Mouse (Mus musculus): ENCODE results near the gene Vangl1. TPM values are rescaled to one million over a fixed set of nuclear protein-coding genes. Genes with fewer than 3 reads are reported as not detected.

Gene Vangl1
- 12.9 and 13.3 TPM in 2 replicates for polyA plus RNA-seq (2016; fragmentation: Nextera tagmentation; extraction: Ambion mirVana)

GRCm38 (mm10) chr3:102203781-102204721 is at the start of gene Vangl1:
Gene Vangl1 (minus strand): TSS chr3:102204693.
- peak within 1 kb of the TSS; percentile 87 for H3K4me3 ChIP-seq
- H3K4me1 ChIP-seq = peaks cover 51% of the 10 kb centered on the region
- 2% methylated on average over 95 of the region's 95 CpGs for WGBS
- no peaks in the 10 kb centered on the region for H3K36me3 ChIP-seq (replicated peaks)
- peak within 1 kb of the TSS; percentile 90 for H3K27ac ChIP-seq (replicated peaks)
- peaks cover 61% of the 10 kb centered on the region for H3K27me3 ChIP-seq (replicated peaks; ENCODE audit: low read depth, poor library complexity, severe bottlenecking)
- DNase-seq (ENCODE audit: low spot score) = peak; percentile 84
- H3K9me3 ChIP-seq = no peaks in the 10 kb centered on the region

- Histone ChIP-seq H3K27me3 (replicated peaks; ENCODE audit: low read depth, poor library complexity, severe bottlenecking) (no peaks in the 10 kb centered on the region), H3K4me1 (peaks cover 13% of the 10 kb centered on the region), H3K27ac (replicated peaks) (no peak overlapping the region), H3K9me3 (no peaks in the 10 kb centered on the region), H3K4me3 (no peak overlapping the region), H3K36me3 (replicated peaks) (no peaks in the 10 kb centered on the region)
- WGBS = 47% methylated on average over 4 of the region's 4 CpGs
- no peak for DNase-seq (ENCODE audit: low spot score)
Measured at GRCm38 (mm10) chr3:102253554-102253953, 49.1 kb upstream of the Vangl1 start.

- Histone ChIP-seq H3K4me1 (peaks cover 13% of the 10 kb centered on the region), H3K4me3 (no peak overlapping the region), H3K36me3 (replicated peaks) (no peaks in the 10 kb centered on the region), H3K9me3 (no peaks in the 10 kb centered on the region), H3K27ac (replicated peaks) (no peak overlapping the region), H3K27me3 (replicated peaks; ENCODE audit: low read depth, poor library complexity, severe bottlenecking) (no peaks in the 10 kb centered on the region)
- no peak for DNase-seq (ENCODE audit: low spot score)
- WGBS = 80% methylated on average over 3 of the region's 3 CpGs
Measured at GRCm38 (mm10) chr3:102252927-102253326, 48.4 kb upstream of the Vangl1 start.

GRCm38 (mm10) chr3:102250873-102251272 is 46.4 kb upstream of the Vangl1 start:
- Histone ChIP-seq H3K4me3 (no peak overlapping the region), H3K4me1 (peaks cover 15% of the 10 kb centered on the region), H3K36me3 (replicated peaks) (no peaks in the 10 kb centered on the region), H3K27ac (replicated peaks) (no peak overlapping the region), H3K9me3 (no peaks in the 10 kb centered on the region), H3K27me3 (replicated peaks; ENCODE audit: low read depth, poor library complexity, severe bottlenecking) (no peaks in the 10 kb centered on the region)
- WGBS = 93% methylated on average over 3 of the region's 3 CpGs
- no peak for DNase-seq (ENCODE audit: low spot score)

GRCm38 (mm10) chr3:102249401-102249991 is 45.0 kb upstream of the Vangl1 start:
- WGBS = 57% methylated on average over 9 of the region's 9 CpGs
- no peaks in the 10 kb centered on the region for H3K9me3 ChIP-seq
- peak; percentile 54 for DNase-seq (ENCODE audit: low spot score)
- H3K4me3 ChIP-seq = no peak overlapping the region
- H3K27me3 ChIP-seq (replicated peaks; ENCODE audit: low read depth, poor library complexity, severe bottlenecking) = no peaks in the 10 kb centered on the region
- H3K4me1 ChIP-seq = peaks cover 22% of the 10 kb centered on the region
- no peaks in the 10 kb centered on the region for H3K36me3 ChIP-seq (replicated peaks)
- no peak overlapping the region for H3K27ac ChIP-seq (replicated peaks)

GRCm38 (mm10) chr3:102244601-102245000 is 40.1 kb upstream of the Vangl1 start:
- H3K36me3 ChIP-seq (replicated peaks) = no peaks in the 10 kb centered on the region
- no peaks in the 10 kb centered on the region for H3K9me3 ChIP-seq
- no peak for DNase-seq (ENCODE audit: low spot score)
- WGBS = 85% methylated on average over 3 of the region's 3 CpGs
- no peaks in the 10 kb centered on the region for H3K27me3 ChIP-seq (replicated peaks; ENCODE audit: low read depth, poor library complexity, severe bottlenecking)
- H3K4me3 ChIP-seq = no peak overlapping the region
- H3K27ac ChIP-seq (replicated peaks) = no peak overlapping the region
- peaks cover 9% of the 10 kb centered on the region for H3K4me1 ChIP-seq

GRCm38 (mm10) chr3:102242854-102243253 is 38.4 kb upstream of the Vangl1 start:
- WGBS = 64% methylated on average over 5 of the region's 5 CpGs

GRCm38 (mm10) chr3:102231418-102232134 is 27.1 kb upstream of the Vangl1 start:
- WGBS = 91% methylated on average over 9 of the region's 9 CpGs
- no peaks in the 10 kb centered on the region for H3K4me1 ChIP-seq
- H3K27ac ChIP-seq (replicated peaks) = no peak overlapping the region
- no peak overlapping the region for H3K4me3 ChIP-seq
- no peak for DNase-seq (ENCODE audit: low spot score)
- H3K36me3 ChIP-seq (replicated peaks) = no peaks in the 10 kb centered on the region
- H3K9me3 ChIP-seq = peaks cover 9% of the 10 kb centered on the region
- no peaks in the 10 kb centered on the region for H3K27me3 ChIP-seq (replicated peaks; ENCODE audit: low read depth, poor library complexity, severe bottlenecking)

More at GRCm38 (mm10) chr3:102242854-102243253, 38.4 kb upstream of the Vangl1 start:
- H3K9me3 ChIP-seq = peaks cover 11% of the 10 kb centered on the region; the same call in 1 of the 2 replicates
- peaks cover 9% of the 10 kb centered on the region for H3K4me1 ChIP-seq
- H3K27ac ChIP-seq (replicated peaks) = no peak overlapping the region
- H3K36me3 ChIP-seq (replicated peaks) = no peaks in the 10 kb centered on the region
- no peaks in the 10 kb centered on the region for H3K27me3 ChIP-seq (replicated peaks; ENCODE audit: low read depth, poor library complexity, severe bottlenecking)
- no peak overlapping the region for H3K4me3 ChIP-seq
- no peak for DNase-seq (ENCODE audit: low spot score)

GRCm38 (mm10) chr3:102222756-102223155 is 18.3 kb upstream of the Vangl1 start:
- Histone ChIP-seq H3K36me3 (replicated peaks) (no peaks in the 10 kb centered on the region), H3K27ac (replicated peaks) (no peak overlapping the region; the same call in 1 of the 2 replicates), H3K27me3 (replicated peaks; ENCODE audit: low read depth, poor library complexity, severe bottlenecking) (no peaks in the 10 kb centered on the region), H3K9me3 (peaks cover 3% of the 10 kb centered on the region; the same call in 1 of the 2 replicates), H3K4me1 (peaks cover 7% of the 10 kb centered on the region; the same call in 1 of the 2 replicates), H3K4me3 (no peak overlapping the region)
- WGBS = 82% methylated on average over 8 of the region's 8 CpGs
- DNase-seq (ENCODE audit: low spot score) = no peak

- Histone ChIP-seq H3K4me1 (peaks cover 10% of the 10 kb centered on the region; the same call in 1 of the 2 replicates), H3K36me3 (replicated peaks) (no peaks in the 10 kb centered on the region), H3K9me3 (no peaks in the 10 kb centered on the region), H3K4me3 (no peak overlapping the region), H3K27ac (replicated peaks) (no peak overlapping the region), H3K27me3 (replicated peaks; ENCODE audit: low read depth, poor library complexity, severe bottlenecking) (no peaks in the 10 kb centered on the region)
- no peak for DNase-seq (ENCODE audit: low spot score)
- 81% methylated on average over 2 of the region's 2 CpGs for WGBS
Measured at GRCm38 (mm10) chr3:102218301-102218700, 13.8 kb upstream of the Vangl1 start.

GRCm38 (mm10) chr3:102214736-102215135 is 10.2 kb upstream of the Vangl1 start:
- 87% methylated on average over 4 of the region's 4 CpGs for WGBS
- Histone ChIP-seq H3K27me3 (replicated peaks; ENCODE audit: low read depth, poor library complexity, severe bottlenecking) (no peaks in the 10 kb centered on the region), H3K4me1 (peaks cover 8% of the 10 kb centered on the region; the same call in 1 of the 2 replicates), H3K9me3 (no peaks in the 10 kb centered on the region), H3K36me3 (replicated peaks) (no peaks in the 10 kb centered on the region), H3K27ac (replicated peaks) (no peak overlapping the region), H3K4me3 (no peak overlapping the region)
- DNase-seq (ENCODE audit: low spot score) = no peak

- peaks cover 8% of the 10 kb centered on the region; the same call in 1 of the 2 replicates for H3K4me1 ChIP-seq
- H3K9me3 ChIP-seq = no peaks in the 10 kb centered on the region
- WGBS = 62% methylated on average over 4 of the region's 4 CpGs
- no peaks in the 10 kb centered on the region for H3K27me3 ChIP-seq (replicated peaks; ENCODE audit: low read depth, poor library complexity, severe bottlenecking)
- H3K27ac ChIP-seq (replicated peaks) = no peak overlapping the region
- no peaks in the 10 kb centered on the region for H3K36me3 ChIP-seq (replicated peaks)
- no peak overlapping the region for H3K4me3 ChIP-seq
- DNase-seq (ENCODE audit: low spot score) = no peak
Measured at GRCm38 (mm10) chr3:102214299-102214698, 9.8 kb upstream of the Vangl1 start.
